Mouse (Mus musculus) liver, postnatal 0 days (tissue): ENCODE results near the gene Bloc1s6.

Experiments
- CTCF ChIP-seq: sonication (generic); IDR thresholded peaks from 2 replicates; pipeline ENCODE4 v1.5.1; 2016; ENCODE audit warnings: antibody characterized with exemption, low read depth
- EP300 ChIP-seq: IDR thresholded peaks from 2 replicates; pipeline ENCODE4 v1.6.1; 2016; ENCODE audit warnings: antibody characterized with exemption, low read depth, mild to moderate bottlenecking

DNA sequence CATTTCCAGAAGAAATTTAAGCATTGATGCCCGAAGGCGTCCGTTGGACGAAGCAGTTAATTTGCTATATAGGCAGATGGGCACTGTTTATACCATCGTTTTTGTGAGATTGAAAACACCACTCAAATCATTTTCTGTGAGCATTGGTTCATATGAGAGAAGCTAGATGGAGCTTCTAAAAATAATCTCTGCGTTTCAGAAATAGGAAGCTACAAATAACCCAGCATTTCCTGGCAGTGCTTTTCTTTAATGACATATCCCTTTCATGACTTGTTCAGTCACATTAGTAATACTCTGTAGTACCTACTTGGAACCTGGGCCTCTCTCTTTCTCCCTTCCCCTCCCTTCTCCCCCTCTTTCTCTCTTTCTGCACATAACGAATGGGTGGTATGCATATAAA lies 720 bp downstream of the Bloc1s6 start:
- TF ChIP-seq CTCF, result no peak
- TF ChIP-seq EP300, result no peak
